Mouse (Mus musculus) MEL (cell line): ENCODE results near the gene Pm20d2. TPM values are rescaled to one million over a fixed set of nuclear protein-coding genes. Genes with fewer than 3 reads are reported as not detected.

Experiments
- DNase-seq: peaks from one replicate; pipeline ENCODE4 v3.0.0; 2011; ENCODE audit warnings: low read depth, low spot score
- H3K27ac ChIP-seq: 2 replicates; pipeline ENCODE4 v1.5.1; 2012; ENCODE audit warnings: low read depth, mild to moderate bottlenecking, control low read depth, low read length, moderate library complexity; ENCODE audit not compliant: control insufficient read depth
- H3K27me3 ChIP-seq, 2 experiments: fragments of 150-350 bp in 1 of 2; sonication (generic) in 1 of 2; 2 replicates each; pipeline ENCODE4 v1.6.1; 2012; ENCODE audit warnings: low read length in 2 of 2, mild to moderate bottlenecking in 2 of 2, improper control_type of control experiment in 1 of 2, moderate library complexity in 1 of 2; ENCODE audit not compliant: insufficient read depth in 2 of 2, control insufficient read depth in 1 of 2
- H3K36me3 ChIP-seq, 2 experiments: 2 replicates each; pipeline ENCODE4 v1.6.1; 2012 to 2014; ENCODE audit warnings: low read length in 2 of 2, improper control_type of control experiment in 1 of 2, inconsistent platforms in 1 of 2, mild to moderate bottlenecking in 1 of 2; ENCODE audit not compliant: insufficient read depth in 2 of 2, control insufficient read depth in 1 of 2
- H3K4me1 ChIP-seq, 2 experiments: fragments of 150-350 bp in 1 of 2; sonication (generic) in 1 of 2; 2 replicates each; pipeline ENCODE4 v1.6.1; 2012; ENCODE audit warnings: low read length in 2 of 2, improper control_type of control experiment in 1 of 2, mild to moderate bottlenecking in 1 of 2; ENCODE audit not compliant: insufficient read depth in 2 of 2, control insufficient read depth in 1 of 2
- H3K4me3 ChIP-seq, 2 experiments: fragments of 150-350 bp in 1 of 2; sonication (generic) in 1 of 2; 2 replicates each; pipeline ENCODE4 v1.5.1; 2012; ENCODE audit warnings: low read depth in 2 of 2, low read length in 2 of 2, mild to moderate bottlenecking in 2 of 2, moderate library complexity in 2 of 2, control low read depth in 1 of 2, improper control_type of control experiment in 1 of 2; ENCODE audit not compliant: control insufficient read depth in 1 of 2, insufficient read depth in 1 of 2
- H3K79me2 ChIP-seq: 2 replicates; pipeline ENCODE4 v1.6.1; 2012; ENCODE audit warnings: mild to moderate bottlenecking, low read length, moderate library complexity; ENCODE audit not compliant: control insufficient read depth, poor library complexity, insufficient read depth
- H3K9ac ChIP-seq: 2 replicates; pipeline ENCODE4 v1.6.1; 2012; ENCODE audit warnings: low read depth, mild to moderate bottlenecking, control low read depth, low read length, moderate library complexity; ENCODE audit not compliant: control insufficient read depth, poor library complexity, severe bottlenecking
- H3K9me3 ChIP-seq: fragments of 150-350 bp; sonication (generic); replicated peaks from 2 replicates; pipeline ENCODE4 v1.6.1; 2012; ENCODE audit warnings: mild to moderate bottlenecking, low read length, improper control_type of control experiment, moderate library complexity; ENCODE audit not compliant: insufficient read depth
- BHLHE40 ChIP-seq: IDR thresholded peaks from 2 replicates; pipeline ENCODE4 v1.6.1; 2012; ENCODE audit warnings: low read depth, mild to moderate bottlenecking, inconsistent platforms, low read length, improper control_type of control experiment, borderline replicate concordance
- ELF1 ChIP-seq: IDR thresholded peaks from 2 replicates; pipeline ENCODE4 v1.6.1; 2014; ENCODE audit warnings: low read depth, mild to moderate bottlenecking, inconsistent platforms, low read length, improper control_type of control experiment, moderate library complexity
- GATA1 ChIP-seq: IDR thresholded peaks from 2 replicates; pipeline ENCODE4 v1.6.1; 2011; ENCODE audit warnings: low read depth, low read length, improper control_type of control experiment
- HCFC1 ChIP-seq: IDR thresholded peaks from 2 replicates; pipeline ENCODE4 v1.6.1; 2012; ENCODE audit warnings: low read depth, mild to moderate bottlenecking, inconsistent platforms, low read length, improper control_type of control experiment, moderate library complexity
- JUND ChIP-seq: IDR thresholded peaks from 2 replicates; pipeline ENCODE4 v1.6.1; 2011; ENCODE audit warnings: low read depth, mild to moderate bottlenecking, improper control_type of control experiment, low read length
- MAFK ChIP-seq: IDR thresholded peaks from 2 replicates; pipeline ENCODE4 v1.6.1; 2011; ENCODE audit warnings: low read depth, mild to moderate bottlenecking, low read length, improper control_type of control experiment, borderline replicate concordance
- MEF2A ChIP-seq: IDR thresholded peaks from 2 replicates; pipeline ENCODE4 v1.6.1; 2014; ENCODE audit warnings: low read depth, mild to moderate bottlenecking, inconsistent platforms, low read length, improper control_type of control experiment; ENCODE audit not compliant: poor library complexity, insufficient replicate concordance, severe bottlenecking; ENCODE audit errors: extremely low read depth
- POLR2A ChIP-seq, 2 experiments: IDR thresholded peaks; 2 replicates each; pipeline ENCODE4 v1.6.1; 2011 to 2012; ENCODE audit warnings: low read length in 2 of 2, mild to moderate bottlenecking in 2 of 2, control low read depth in 1 of 2, improper control_type of control experiment in 1 of 2, low read depth in 1 of 2, moderate library complexity in 1 of 2; ENCODE audit not compliant: control insufficient read depth in 1 of 2, insufficient read depth in 1 of 2, poor library complexity in 1 of 2
- POLR2AphosphoS5 ChIP-seq: IDR thresholded peaks from 2 replicates; pipeline ENCODE4 v1.6.1; 2012; ENCODE audit warnings: low read depth, borderline replicate concordance, mild to moderate bottlenecking, inconsistent platforms, low read length, moderate library complexity, mixed read lengths
- RAD21 ChIP-seq: IDR thresholded peaks from 2 replicates; pipeline ENCODE4 v1.6.1; 2011; ENCODE audit warnings: mild to moderate bottlenecking, low read depth, low read length, improper control_type of control experiment
- TAL1 ChIP-seq: IDR thresholded peaks from 2 replicates; pipeline ENCODE4 v1.6.1; 2012; ENCODE audit warnings: mild to moderate bottlenecking, inconsistent platforms, low read length, moderate library complexity, mixed read lengths
- USF2 ChIP-seq, 2 experiments: IDR thresholded peaks; 2 replicates each; pipeline ENCODE4 v1.6.1; 2011 to 2012; ENCODE audit warnings: improper control_type of control experiment in 2 of 2, low read length in 2 of 2, borderline replicate concordance in 1 of 2, inconsistent platforms in 1 of 2, low read depth in 1 of 2, mild to moderate bottlenecking in 1 of 2; ENCODE audit not compliant: insufficient read depth in 1 of 2
- ZC3H11A ChIP-seq: IDR thresholded peaks from 2 replicates; pipeline ENCODE4 v1.6.1; 2012; ENCODE audit warnings: low read depth, mild to moderate bottlenecking, inconsistent platforms, low read length, improper control_type of control experiment
- polyA plus RNA-seq, 2 experiments: library from polyadenylated mRNA; stranded (reverse) in 1 of 2; unstranded in 1 of 2; fragments of >175 nt in 1 of 2; fragments of >200 nt in 1 of 2; gene quantifications; 2 replicates each; pipeline versions ENCODE4 v1.2.1 to v1.2.4; 2012; ENCODE audit warnings: low replicate concordance in 2 of 2, low read depth in 1 of 2; ENCODE audit not compliant: insufficient read length in 2 of 2, insufficient read depth in 1 of 2, missing spikeins in 1 of 2
- total RNA-seq: library from RNA; depleted of rRNA; stranded (reverse); fragments of 300-350 nt; gene quantifications from 2 replicates; pipeline ENCODE4 v1.2.3, GENCODE M21; 2012

The Pm20d2 gene
- total and polyA plus RNA-seq, 3 experiments, result not detected

DNA sequence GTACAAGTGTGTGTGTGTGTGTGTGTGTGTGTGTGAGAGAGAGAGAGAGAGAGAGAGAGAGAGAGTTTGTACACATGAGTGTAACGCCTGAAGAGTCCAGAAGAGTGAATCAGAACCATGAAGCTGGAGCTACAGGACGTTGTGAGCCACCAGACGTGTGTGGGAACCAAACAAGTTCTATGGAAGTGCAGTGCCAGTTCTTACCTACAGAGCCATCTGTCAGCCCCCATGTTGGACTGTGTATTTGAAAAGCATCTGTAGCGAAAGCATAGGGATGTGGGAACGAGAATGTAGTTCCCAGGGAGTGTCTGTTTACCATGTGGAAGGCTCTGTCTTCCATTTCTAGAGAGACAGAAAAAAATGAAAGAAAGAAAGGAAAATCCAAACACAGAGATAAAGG is 6.1 kb downstream of the Pm20d2 start:
- Histone ChIP-seq H3K79me2 (no peaks in the 10 kb centered on the region), H3K36me3 (no peaks in the 10 kb centered on the region), H3K9me3 (no peaks in the 10 kb centered on the region), H3K4me1 (no peaks in the 10 kb centered on the region), H3K27me3 (peaks cover 0 to 10% of the 10 kb centered on the region in 2 experiments; a peak in 3 of 4 replicates), H3K27ac (no peak overlapping the region), H3K4me3 (no peak overlapping the region), H3K9ac (no peak overlapping the region)
- no peak for DNase-seq
- no peak for TF ChIP-seq RAD21
- TF ChIP-seq MAFK, result no peak
- no peak for TF ChIP-seq MEF2A
- TF ChIP-seq USF2 (IDR thresholded peaks at IDR 0.05; ENCODE audit: borderline replicate concordance in 1 of 2, insufficient read depth in 1 of 2, low read depth in 1 of 2, low read length in 2 of 2), result no peak

- H3K79me2 ChIP-seq, result no peaks in the 10 kb centered on the region
- H3K4me1 ChIP-seq, result 0 out of 4 replicates have a peak, but pooled peaks cover 0 to 3% of the 10 kb centered on the region in 2 experiments
- no peaks in the 10 kb centered on the region for H3K36me3 ChIP-seq
- no peaks in the 10 kb centered on the region for H3K9me3 ChIP-seq
- H3K27ac ChIP-seq, result no peak overlapping the region
- TF ChIP-seq USF2 (IDR thresholded peaks at IDR 0.05; ENCODE audit: borderline replicate concordance in 1 of 2, insufficient read depth in 1 of 2, low read depth in 1 of 2, low read length in 2 of 2), result no peak
- TF ChIP-seq POLR2AphosphoS5, result no peak
- no peak for TF ChIP-seq JUND
- DNase-seq, result no peak
- peaks cover 0 to 1% of the 10 kb centered on the region in 2 experiments; a peak in 1 of 4 replicates for H3K27me3 ChIP-seq
- H3K9ac ChIP-seq, result no peak overlapping the region
- no peak overlapping the region for H3K4me3 ChIP-seq
Observed at GRCm38 (mm10) chr4:33152087-33153038, 37.2 kb downstream of the Pm20d2 start.

DNA sequence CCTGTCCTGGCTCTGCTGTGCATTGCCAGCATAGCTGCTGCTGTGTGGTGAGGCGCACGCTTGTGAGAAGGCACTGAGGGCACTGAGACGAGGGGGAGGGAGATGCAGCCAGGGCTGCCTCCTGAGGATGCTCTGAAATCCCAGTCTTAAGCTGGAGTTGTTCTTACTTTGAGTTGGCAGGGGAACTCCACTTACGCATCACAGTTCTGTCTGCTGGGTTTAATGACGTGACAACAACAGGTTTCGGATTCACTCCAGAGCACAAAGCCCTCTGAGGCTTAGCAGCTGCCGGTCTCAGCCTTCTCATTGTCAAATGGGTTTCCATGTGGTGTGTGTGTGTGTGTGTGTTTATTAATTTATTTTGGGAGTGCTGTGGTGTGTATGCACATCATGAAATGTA is 40.4 kb downstream of the Pm20d2 start:
- Histone ChIP-seq H3K4me3 (no peak overlapping the region), H3K79me2 (no peaks in the 10 kb centered on the region), H3K27ac (no peak overlapping the region), H3K36me3 (no peaks in the 10 kb centered on the region), H3K9ac (no peak overlapping the region), H3K4me1 (0 out of 4 replicates have a peak, but pooled peaks cover 0 to 3% of the 10 kb centered on the region in 2 experiments), H3K9me3 (no peaks in the 10 kb centered on the region), H3K27me3 (peaks cover 0 to 4% of the 10 kb centered on the region in 2 experiments; a peak in 2 of 4 replicates)
- TF ChIP-seq ZC3H11A, result no peak
- no peak for TF ChIP-seq ELF1
- no peak for TF ChIP-seq GATA1
- TF ChIP-seq TAL1, result no peak
- TF ChIP-seq HCFC1, result no peak
- no peak for TF ChIP-seq POLR2A (IDR thresholded peaks at IDR 0.05; ENCODE audit: control insufficient read depth in 1 of 2, insufficient read depth in 1 of 2, low read depth in 1 of 2, low read length in 2 of 2, poor library complexity in 1 of 2)
- TF ChIP-seq BHLHE40, result no peak
- no peak for DNase-seq
